34 mouse cellular contexts compared by ENCODE assay signal in genomic region chr17:44797331-44797730, GRCm38 (mm10). TPM values are rescaled to one million over a fixed set of nuclear protein-coding genes. Genes with fewer than 3 reads are reported as not detected.
DNase-seq lines count a peak whose midpoint lies in the region; ATAC-seq and TF ChIP-seq lines count a peak whose summit lies in the region.
"Had no signal": no experiment of that assay in that cellular context is flagged by ENCODE, and none has a peak within 500 bp of the region (broad histone marks: within the 10 kb centered on the region; RNA-seq: fewer than 3 reads in every experiment).

No protein-coding gene starts in this region.

- no peaks in the 10 kb centered on the region for H3K9me3 ChIP-seq in limb, embryonic 10.5 days (replicated peaks)
- no peaks in the 10 kb centered on the region for H3K9me3 ChIP-seq in hindbrain, postnatal 0 days (ENCODE audit: low read length)
- H3K9me3 ChIP-seq: embryonic facial prominence, embryonic 12.5 days; forebrain, embryonic 15.5 days; heart, embryonic 13.5 days; intestine, embryonic 15.5 days; limb, embryonic 13.5 days; neural tube, embryonic 12.5 days had no signal

- no peaks in the 10 kb centered on the region for H3K27me3 ChIP-seq in limb, embryonic 10.5 days (ENCODE audit: low read depth, poor library complexity, severe bottlenecking)
- no peaks in the 10 kb centered on the region for H3K27me3 ChIP-seq in hindbrain, postnatal 0 days (ENCODE audit: insufficient read depth, low read length)
- H3K27me3 ChIP-seq: embryonic facial prominence, embryonic 12.5 days; forebrain, embryonic 15.5 days; heart, embryonic 13.5 days; intestine, embryonic 15.5 days; limb, embryonic 13.5 days; neural tube, embryonic 12.5 days; Patski had no signal

- H3K36me3 ChIP-seq in limb, embryonic 10.5 days: no peaks in the 10 kb centered on the region
- H3K36me3 ChIP-seq in hindbrain, postnatal 0 days (ENCODE audit: insufficient read depth, low read length): no peaks in the 10 kb centered on the region; the same call in 1 of the 2 replicates
- H3K36me3 ChIP-seq: forebrain, embryonic 15.5 days; intestine, embryonic 15.5 days; neural tube, embryonic 12.5 days had no signal

- ATAC-seq in hindbrain, postnatal 0 days: no peak
- ATAC-seq: forebrain, embryonic 15.5 days; hindbrain, embryonic 16.5 days; intestine, embryonic 15.5 days; midbrain, embryonic 16.5 days; Patski had no signal

- no peak overlapping the region for H3K9ac ChIP-seq in hindbrain, postnatal 0 days (replicated peaks; ENCODE audit: low read length)
- H3K9ac ChIP-seq: embryonic facial prominence, embryonic 12.5 days; forebrain, embryonic 15.5 days; heart, embryonic 13.5 days; intestine, embryonic 15.5 days; limb, embryonic 13.5 days; neural tube, embryonic 12.5 days had no signal

- no peaks in the 10 kb centered on the region for H3K4me1 ChIP-seq in limb, embryonic 10.5 days
- H3K4me1 ChIP-seq in hindbrain, postnatal 0 days (ENCODE audit: insufficient read depth, low read length): no peaks in the 10 kb centered on the region
- H3K4me1 ChIP-seq: embryonic facial prominence, embryonic 12.5 days; forebrain, embryonic 15.5 days; intestine, embryonic 15.5 days; limb, embryonic 13.5 days; neural tube, embryonic 12.5 days had no signal

- H3K27ac ChIP-seq in limb, embryonic 10.5 days: no peak overlapping the region
- no peak overlapping the region for H3K27ac ChIP-seq in hindbrain, postnatal 0 days
- H3K27ac ChIP-seq: embryonic facial prominence, embryonic 12.5 days; forebrain, embryonic 15.5 days; heart, adult 2 months; heart, embryonic 13.5 days; intestine, embryonic 15.5 days; left cerebral cortex, adult 2 months; limb, embryonic 13.5 days; neural tube, embryonic 12.5 days had no signal

- H3K4me3 ChIP-seq in limb, embryonic 10.5 days: no peak overlapping the region
- H3K4me3 ChIP-seq in hindbrain, postnatal 0 days (ENCODE audit: low read length): no peak overlapping the region
- H3K4me3 ChIP-seq: embryonic facial prominence, embryonic 12.5 days; forebrain, embryonic 15.5 days; heart, adult 2 months; heart, embryonic 13.5 days; intestine, embryonic 15.5 days; left cerebral cortex, adult 2 months; limb, embryonic 13.5 days; neural tube, embryonic 12.5 days had no signal

- TF ChIP-seq CTCF in hindbrain, postnatal 0 days (IDR thresholded peaks at IDR 0.05; ENCODE audit: low read depth): no peak

- WGBS in limb, embryonic 10.5 days: 66% methylated on average over 3 of the region's 3 CpGs
- 55% methylated on average over 3 of the region's 3 CpGs for WGBS in hindbrain, postnatal 0 days

- H3K4me2 ChIP-seq in hindbrain, postnatal 0 days (ENCODE audit: low read depth, low read length): no peak overlapping the region
- H3K4me2 ChIP-seq: embryonic facial prominence, embryonic 12.5 days; forebrain, embryonic 15.5 days; heart, embryonic 13.5 days; intestine, embryonic 15.5 days; limb, embryonic 13.5 days; liver, embryonic 11.5 days; midbrain, embryonic 11.5 days; neural tube, embryonic 12.5 days had no signal

- DNase-seq in heart, adult 18-20 months: peak; percentile 20 to 31
- no peak for DNase-seq in heart, postnatal 4 days
- peak; percentile 80 for DNase-seq in 3T3-L1 (ENCODE audit: low read depth, low spot score)
- peak; percentile 26 for DNase-seq in Muller cell, postnatal 12 days (ENCODE audit: inconsistent ontology term)
- DNase-seq in adrenal gland, postnatal 14 days: peak; percentile 44
- no peak for DNase-seq in gastrocnemius, postnatal 25 days
- DNase-seq in limb, embryonic 10.5 days (ENCODE audit: low spot score): no peak
- no peak for DNase-seq in hindbrain, postnatal 0 days (ENCODE audit: low spot score)
- DNase-seq: B cell, adult 2 months; cerebellum, adult 11 months; cerebellum, adult 9-10 months; embryo, embryonic 11 days; gastrocnemius, postnatal 36 days; heart, adult 2 months; kidney, adult 2 months; kidney, postnatal 25 days; lung, postnatal 36 days; retina, postnatal 1 day; right cerebral cortex, postnatal 25 days; spleen, adult 18-20 months; thymus, adult 18-20 months; thymus, postnatal 25 days had no signal

RNA-seq across cellular contexts. Expression of gene Runx2, which starts 17.3 kb away (rescaled TPM):
- total RNA-seq in heart, adult 18-20 months (2021): under 1 TPM; 0.35 to 0.41 TPM
- under 1 TPM; 0.25 to 0.50 TPM for total RNA-seq in heart, postnatal 4 days (2021)
- total RNA-seq in adrenal gland, postnatal 14 days (2021): 11.5 and 15.9 TPM in 2 replicates
- total RNA-seq in gastrocnemius, postnatal 25 days (2021): under 1 TPM; 0.28 to 0.38 TPM
- 1.3 and 4.6 TPM in 2 replicates for polyA plus RNA-seq in limb, embryonic 10.5 days (2016; fragmentation: Nextera tagmentation; extraction: Ambion mirVana)
- total RNA-seq in hindbrain, postnatal 0 days (2014; rRNA removed): 1.5 and 2.8 TPM in 2 replicates
- 0.57 and 0.83 TPM in 2 replicates for polyA plus RNA-seq in hindbrain, postnatal 0 days (2015; fragmentation: Nextera tagmentation; extraction: Ambion mirVana)

RNA-seq across cellular contexts. Expression of gene Supt3, which starts 20.4 kb away (rescaled TPM):
- 10 to 100 TPM; 16.4 to 18.4 TPM for total RNA-seq in heart, adult 18-20 months (2021)
- total RNA-seq in heart, postnatal 4 days (2021): 10 to 100 TPM; 17.6 to 19.2 TPM
- 20.7 and 22.3 TPM in 2 replicates for total RNA-seq in adrenal gland, postnatal 14 days (2021)
- 1 to 10 TPM; 6.5 TPM for total RNA-seq in gastrocnemius, postnatal 25 days (2021)
- 21.6 and 24.9 TPM in 2 replicates for polyA plus RNA-seq in limb, embryonic 10.5 days (2016; fragmentation: Nextera tagmentation; extraction: Ambion mirVana)
- total RNA-seq in hindbrain, postnatal 0 days (2014; rRNA removed): 4.1 and 7.4 TPM in 2 replicates
- 24.4 and 24.9 TPM in 2 replicates for polyA plus RNA-seq in hindbrain, postnatal 0 days (2015; fragmentation: Nextera tagmentation; extraction: Ambion mirVana)

Comparison
In these comparisons a context has a peak if more than half of its experiments do, and no peak if none do; other contexts are left out.
1. DNase-seq: peak in heart, adult 18-20 months (2 of 2), 3T3-L1 (single experiment), Muller cell, postnatal 12 days (single experiment) and adrenal gland, postnatal 14 days (single experiment); none in heart, postnatal 4 days (single experiment), gastrocnemius, postnatal 25 days (single experiment), limb, embryonic 10.5 days (single experiment) and hindbrain, postnatal 0 days (single experiment).